Mouse (Mus musculus): Measurements from ENCODE around the gene Ptpn12. TPM values are rescaled to one million over a fixed set of nuclear protein-coding genes. Genes with fewer than 3 reads are reported as not detected.

The Ptpn12 gene
- total and polyA plus RNA-seq, 3 experiments = 3.2 to 16.5 (median 12.7) TPM

- dilution Hi-C loops (cut with MboI; ENCODE audit: extremely low pct_ligation_motif_present, extremely low pct_unique_long_range_greater_than_20kb, low sequenced_read_pairs) = no loop called here
- peak overlapping the region; percentile 59 to 95 (median 64) for H3K4me3 ChIP-seq (replicated peaks in 1 of 3; ENCODE audit: low read depth in 2 of 3, low read length in 2 of 3, poor library complexity in 1 of 3)
These were observed 105.6 kb downstream of the Ptpn12 start for GRCm38 (mm10) chr5:20950093-20950492.

GRCm38 (mm10) chr5:20946906-20947305 lies 108.8 kb downstream of the Ptpn12 start:
- Histone ChIP-seq H3K4me2 (ENCODE audit: insufficient read depth, low read depth, poor library complexity, severe bottlenecking) (peak overlapping the region; percentile 67), H3K4me3 (replicated peaks in 1 of 3; ENCODE audit: low read depth in 2 of 3, low read length in 2 of 3, poor library complexity in 1 of 3) (no peak overlapping the region), H3K9me3 (replicated peaks; ENCODE audit: low read length) (no peaks in the 10 kb centered on the region), H3K79me2 (replicated peaks; ENCODE audit: control insufficient read depth, extremely low read depth, insufficient read depth, poor library complexity, severe bottlenecking) (peaks cover 88% of the 10 kb centered on the region), H3K9ac (ENCODE audit: insufficient read depth, low read depth) (0 out of 2 replicates have a peak overlapping the region, but pooled peaks have one; percentile 28), H3K27ac (ENCODE audit: insufficient read depth, low read depth) (peak overlapping the region; percentile 69), H3K27me3 (replicated peaks) (no peaks in the 10 kb centered on the region), H3K36me3 (replicated peaks in 1 of 2; ENCODE audit: control insufficient read depth in 1 of 2, insufficient read depth in 1 of 2, low read length in 1 of 2) (peaks cover 0 to 4% of the 10 kb centered on the region in 2 experiments), H3K4me1 (ENCODE audit: control insufficient read depth in 1 of 2, insufficient read depth in 2 of 2) (peaks cover 16 to 44% of the 10 kb centered on the region in 2 experiments)
- in situ Hi-C loops (cut with MboI; ENCODE audit: low pct_ligation_motif_present, low pct_unique_long_range_greater_than_20kb, low sequenced_read_pairs) (no loop called here), dilution Hi-C loops (cut with MboI; ENCODE audit: extremely low pct_ligation_motif_present, extremely low pct_unique_long_range_greater_than_20kb, low sequenced_read_pairs) (no loop called here)
- DNase-seq (ENCODE audit: extremely low read depth) = no peak
- TF ChIP-seq BHLHE40 (IDR thresholded peaks at IDR 0.05; ENCODE audit: low read depth, low read length) (peak; percentile 77), MXI1 (IDR thresholded peaks at IDR 0.05; ENCODE audit: low read depth, low read length) (peak; percentile 38; the same call in 1 of the 2 replicates), HCFC1 (IDR thresholded peaks at IDR 0.05; ENCODE audit: low read depth, low read length) (no peak), MAX (IDR thresholded peaks at IDR 0.05; ENCODE audit: low read length) (0 out of 2 replicates have a peak, but pooled peaks have one; percentile 13)

More at GRCm38 (mm10) chr5:20950093-20950492, 105.6 kb downstream of the Ptpn12 start:
- Histone ChIP-seq H3K9ac (ENCODE audit: insufficient read depth, low read depth) (peak overlapping the region; percentile 88), H3K27ac (ENCODE audit: insufficient read depth, low read depth) (no peak overlapping the region), H3K36me3 (replicated peaks in 1 of 2; ENCODE audit: control insufficient read depth in 1 of 2, insufficient read depth in 1 of 2, low read length in 1 of 2) (peaks cover 0 to 4% of the 10 kb centered on the region in 2 experiments), H3K9me3 (replicated peaks; ENCODE audit: low read length) (no peaks in the 10 kb centered on the region), H3K27me3 (replicated peaks) (no peaks in the 10 kb centered on the region), H3K4me2 (ENCODE audit: insufficient read depth, low read depth, poor library complexity, severe bottlenecking) (peak overlapping the region; percentile 91), H3K4me1 (ENCODE audit: control insufficient read depth in 1 of 2, insufficient read depth in 2 of 2) (peaks cover 14 to 47% of the 10 kb centered on the region in 2 experiments), H3K79me2 (replicated peaks; ENCODE audit: control insufficient read depth, extremely low read depth, insufficient read depth, poor library complexity, severe bottlenecking) (peaks cover 84% of the 10 kb centered on the region)
- DNase-seq (ENCODE audit: extremely low read depth) = no peak
- TF ChIP-seq CHD2 (IDR thresholded peaks at IDR 0.05; ENCODE audit: low read length) = no peak
- no peak for TF ChIP-seq TBP (conservative IDR thresholded peaks at IDR 0.05; ENCODE audit: low read depth, low read length)
- TF ChIP-seq SIN3A (IDR thresholded peaks at IDR 0.05; ENCODE audit: low read length) = peak; percentile 48; the same call in 1 of the 2 replicates
- in situ Hi-C loops (cut with MboI; ENCODE audit: low pct_ligation_motif_present, low pct_unique_long_range_greater_than_20kb, low sequenced_read_pairs) = loop anchor here (25.0 kb wide), 1 partner anchor 163 kb away; no protein-coding TSS in a partner anchor

DNA sequence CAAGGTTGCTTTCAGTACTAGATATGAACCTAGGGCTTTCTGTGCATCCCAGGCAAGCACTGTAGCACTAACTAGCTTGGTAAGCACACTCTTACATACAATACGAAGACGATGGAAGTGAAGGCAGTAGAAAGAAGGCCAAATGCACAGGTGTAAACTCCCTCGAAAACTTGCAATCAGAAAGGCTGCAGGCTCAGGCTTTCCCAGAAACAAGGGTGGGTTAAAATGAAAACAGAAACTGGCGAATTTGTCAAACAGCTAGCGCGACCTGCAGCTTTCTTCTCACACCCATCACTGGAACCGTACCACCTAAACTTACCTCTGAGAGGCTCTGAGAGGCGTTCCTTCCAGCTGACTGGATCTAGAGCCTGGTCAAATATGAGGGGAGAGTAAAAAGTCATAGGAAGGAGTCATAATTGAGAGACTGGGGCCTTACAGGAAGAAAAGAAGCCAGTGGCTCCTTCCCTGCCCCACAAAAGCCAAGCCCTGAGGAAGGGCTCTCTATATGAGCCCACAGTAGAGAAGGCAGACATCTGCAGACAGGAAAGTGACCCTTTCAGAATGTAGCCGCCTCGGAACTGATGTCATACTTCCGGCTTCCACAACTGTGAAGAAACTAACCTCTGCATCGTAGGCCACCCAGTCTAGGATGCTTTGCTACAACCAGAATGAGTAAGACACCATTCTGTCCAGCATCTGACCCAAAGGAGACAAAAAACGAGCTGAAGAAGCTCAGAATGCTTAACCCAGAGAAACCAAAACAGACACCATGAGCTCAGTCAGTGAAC lies 110.6 kb downstream of the Ptpn12 start:
- H3K4me2 ChIP-seq (ENCODE audit: insufficient read depth, low read depth, poor library complexity, severe bottlenecking) = peak overlapping the region; percentile 69
- H3K9me3 ChIP-seq (replicated peaks; ENCODE audit: low read length) = no peaks in the 10 kb centered on the region
- in situ Hi-C loops (cut with MboI; ENCODE audit: low pct_ligation_motif_present, low pct_unique_long_range_greater_than_20kb, low sequenced_read_pairs) (no loop called here), dilution Hi-C loops (cut with MboI; ENCODE audit: extremely low pct_ligation_motif_present, extremely low pct_unique_long_range_greater_than_20kb, low sequenced_read_pairs) (no loop called here)
- H3K79me2 ChIP-seq (replicated peaks; ENCODE audit: control insufficient read depth, extremely low read depth, insufficient read depth, poor library complexity, severe bottlenecking) = peaks cover 93% of the 10 kb centered on the region
- peaks cover 26 to 61% of the 10 kb centered on the region in 2 experiments for H3K4me1 ChIP-seq (ENCODE audit: control insufficient read depth in 1 of 2, insufficient read depth in 2 of 2)
- H3K9ac ChIP-seq (ENCODE audit: insufficient read depth, low read depth) = peak overlapping the region; percentile 79
- no peaks in the 10 kb centered on the region for H3K27me3 ChIP-seq (replicated peaks)
- H3K4me3 ChIP-seq (replicated peaks in 1 of 3; ENCODE audit: low read depth in 2 of 3, low read length in 2 of 3, poor library complexity in 1 of 3) = peak overlapping the region; percentile 43 to 58 (median 53)
- peaks cover 0 to 11% of the 10 kb centered on the region in 2 experiments for H3K36me3 ChIP-seq (replicated peaks in 1 of 2; ENCODE audit: control insufficient read depth in 1 of 2, insufficient read depth in 1 of 2, low read length in 1 of 2)
- TF ChIP-seq KAT2A (IDR thresholded peaks at IDR 0.05; ENCODE audit: insufficient replicate concordance, low read length) (no peak), HCFC1 (IDR thresholded peaks at IDR 0.05; ENCODE audit: low read depth, low read length) (peak; percentile 69; the same call in 1 of the 2 replicates), TCF12 (IDR thresholded peaks at IDR 0.05; ENCODE audit: low read depth, low read length) (peak; percentile 12; the same call in 1 of the 2 replicates), PAX5 (IDR thresholded peaks at IDR 0.05; ENCODE audit: low read length) (no peak), MAZ (IDR thresholded peaks at IDR 0.05; ENCODE audit: low read depth, low read length) (no peak), POLR2A (IDR thresholded peaks at IDR 0.05; ENCODE audit: low read depth, low read length) (peak; percentile 60), CHD2 (IDR thresholded peaks at IDR 0.05; ENCODE audit: low read length) (no peak), ELF1 (IDR thresholded peaks at IDR 0.05; ENCODE audit: low read depth, low read length) (peak; percentile 82), RCOR1 (conservative IDR thresholded peaks at IDR 0.05; ENCODE audit: low read depth, low read length) (no peak), MAX (IDR thresholded peaks at IDR 0.05; ENCODE audit: low read length) (0 out of 2 replicates have a peak, but pooled peaks have one; percentile 6), IRF4 (IDR thresholded peaks at IDR 0.05; ENCODE audit: low read depth, low read length) (0 out of 2 replicates have a peak, but pooled peaks have one; percentile 20), JUN (IDR thresholded peaks at IDR 0.05; ENCODE audit: insufficient read depth, low read depth, low read length) (peak; percentile 67), ETS1 (conservative IDR thresholded peaks at IDR 0.05; ENCODE audit: low read depth, low read length) (peak; percentile 12; the same call in 1 of the 2 replicates), GABPA (IDR thresholded peaks at IDR 0.05; ENCODE audit: insufficient replicate concordance, low read depth, low read length) (no peak), TBP (conservative IDR thresholded peaks at IDR 0.05; ENCODE audit: low read depth, low read length) (peak; percentile 56; the same call in 1 of the 2 replicates), MAFK (IDR thresholded peaks at IDR 0.05; ENCODE audit: insufficient replicate concordance, low read length) (no peak), JUND (conservative IDR thresholded peaks at IDR 0.05; ENCODE audit: low read depth, low read length) (peak; percentile 70; the same call in 1 of the 2 replicates), ZC3H11A (IDR thresholded peaks at IDR 0.05; ENCODE audit: low read depth, low read length) (no peak)
- DNase-seq (ENCODE audit: extremely low read depth) = peak; percentile 79
- peak overlapping the region; percentile 72 for H3K27ac ChIP-seq (ENCODE audit: insufficient read depth, low read depth)
